Mouse (Mus musculus) kidney, embryonic 16.5 days (tissue): Measurements from ENCODE around the gene Fmo6. TPM values are rescaled to one million over a fixed set of nuclear protein-coding genes. Genes with fewer than 3 reads are reported as not detected.

Experiments
- ATAC-seq: fragments of 200-750 bp; cut with Nextera tagmentation; 2 replicates; pipeline ENCODE4 v1.8.0; 2017; ENCODE audit warnings: moderate TSS enrichment; ENCODE audit not compliant: low FRiP score, low TSS enrichment
- H3K27ac ChIP-seq: fragments of 300-500 bp; sonication (generic); 2 replicates; pipeline ENCODE4 v1.5.1; 2014; ENCODE audit warnings: low read length
- H3K27me3 ChIP-seq: fragments of 300-500 bp; sonication (generic); 2 replicates; pipeline ENCODE4 v1.6.1; 2014; ENCODE audit warnings: low read length, control low read depth, mixed read lengths; ENCODE audit not compliant: insufficient read depth
- H3K36me3 ChIP-seq: fragments of 300-500 bp; sonication (generic); 2 replicates; pipeline ENCODE4 v1.6.1; 2014; ENCODE audit warnings: low read length, control low read depth, mixed read lengths; ENCODE audit not compliant: insufficient read depth
- H3K4me1 ChIP-seq: fragments of 300-500 bp; sonication (generic); 2 replicates; pipeline ENCODE4 v1.6.1; 2014; ENCODE audit warnings: low read length, control low read depth, mixed read lengths; ENCODE audit not compliant: insufficient read depth
- H3K4me2 ChIP-seq: fragments of 300-500 bp; sonication (generic); replicated peaks from 2 replicates; pipeline ENCODE4 v1.6.1; 2014; ENCODE audit warnings: low read depth, low read length
- H3K4me3 ChIP-seq: fragments of 300-500 bp; sonication (generic); 2 replicates; pipeline ENCODE4 v1.5.1; 2014; ENCODE audit warnings: mild to moderate bottlenecking, low read length
- H3K9ac ChIP-seq: fragments of 300-500 bp; sonication (generic); replicated peaks from 2 replicates; pipeline ENCODE4 v1.6.1; 2014; ENCODE audit warnings: low read length
- H3K9me3 ChIP-seq: fragments of 300-500 bp; sonication (generic); 2 replicates; pipeline ENCODE4 v1.6.1; 2016; ENCODE audit warnings: low read length, control low read depth
- WGBS: fragments of 180-500 bp; shearing (Covaris S2); extraction: QIAGEN DNeasy Blood & Tissue Kit; methylation state at CpG from one replicate; pipeline ENCODE4 v1.1.7; 2014; 5-methylcytosine and 5-hydroxymethylcytosine counted together
- polyA plus RNA-seq: library from polyadenylated mRNA; unstranded; fragments of >200 nt; fragmentation: Nextera tagmentation; extraction: Ambion mirVana; gene quantifications from 2 replicates; pipeline ENCODE4 v1.2.1, GENCODE M21; 2015

Fmo6 gene
- polyA plus RNA-seq: 0.20 and 0.21 TPM in 2 replicates

DNA sequence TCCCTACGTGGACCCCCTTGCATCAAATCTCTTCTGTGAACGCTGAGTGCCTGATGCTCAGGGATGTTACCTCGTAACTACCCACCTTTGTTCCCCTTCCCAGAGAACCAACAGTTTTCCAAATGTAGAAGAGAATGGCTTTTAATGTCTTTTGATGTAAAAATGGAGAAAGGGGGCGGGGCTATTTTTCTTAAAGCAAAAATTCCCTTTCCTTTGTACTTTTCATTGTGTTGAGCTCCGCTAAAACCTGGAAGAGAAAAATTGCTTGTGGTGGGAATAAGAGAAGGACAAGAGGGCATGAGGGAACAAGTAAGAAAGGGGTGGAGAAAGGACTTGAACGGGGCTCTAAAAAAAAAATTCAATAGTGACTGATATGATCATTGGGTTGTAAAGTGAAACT lies at the start of gene Fmo6:
TSS of gene Fmo6 (minus strand) at position 101 of the 400 bp plus-strand sequence.
- no peaks in the 10 kb centered on the region for H3K36me3 ChIP-seq
- H3K4me2 ChIP-seq: no peak within 1 kb of the TSS
- no peaks in the 10 kb centered on the region for H3K27me3 ChIP-seq
- WGBS: 71% methylated on average over 6 of the region's 6 CpGs
- peaks cover 12% of the 10 kb centered on the region; the same call in 1 of the 2 replicates for H3K4me1 ChIP-seq
- no peak for ATAC-seq
- H3K4me3 ChIP-seq: no peak within 1 kb of the TSS
- H3K27ac ChIP-seq: peak within 1 kb of the TSS; percentile 89
- H3K9ac ChIP-seq: no peak within 1 kb of the TSS
- no peaks in the 10 kb centered on the region for H3K9me3 ChIP-seq

DNA sequence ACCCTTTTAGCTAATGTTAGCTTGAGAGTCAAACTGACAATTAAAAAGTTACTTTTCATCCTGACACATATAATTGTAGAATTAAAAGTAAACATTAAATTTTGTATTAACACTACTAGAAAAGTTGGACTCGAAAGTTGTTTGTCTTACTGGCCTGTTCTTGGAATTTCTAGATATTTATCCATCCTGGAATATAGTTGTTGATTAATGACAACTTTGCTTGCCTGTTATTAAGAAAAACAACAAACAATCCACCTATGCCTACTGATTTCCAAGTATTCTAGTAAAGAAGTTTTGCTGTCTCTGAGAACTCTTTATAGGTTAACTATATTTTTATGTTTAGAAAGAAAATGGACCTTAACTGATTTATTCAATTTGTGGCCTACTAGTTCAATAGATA lies 49.5 kb upstream of the Fmo6 start:
- Histone ChIP-seq H3K9ac (no peak overlapping the region), H3K4me3 (no peak overlapping the region), H3K4me2 (no peak overlapping the region), H3K36me3 (no peaks in the 10 kb centered on the region), H3K4me1 (no peaks in the 10 kb centered on the region), H3K9me3 (no peaks in the 10 kb centered on the region), H3K27ac (no peak overlapping the region), H3K27me3 (no peaks in the 10 kb centered on the region)
- ATAC-seq: no peak
- 76% methylated on average over 1 of the region's 1 CpGs for WGBS

DNA sequence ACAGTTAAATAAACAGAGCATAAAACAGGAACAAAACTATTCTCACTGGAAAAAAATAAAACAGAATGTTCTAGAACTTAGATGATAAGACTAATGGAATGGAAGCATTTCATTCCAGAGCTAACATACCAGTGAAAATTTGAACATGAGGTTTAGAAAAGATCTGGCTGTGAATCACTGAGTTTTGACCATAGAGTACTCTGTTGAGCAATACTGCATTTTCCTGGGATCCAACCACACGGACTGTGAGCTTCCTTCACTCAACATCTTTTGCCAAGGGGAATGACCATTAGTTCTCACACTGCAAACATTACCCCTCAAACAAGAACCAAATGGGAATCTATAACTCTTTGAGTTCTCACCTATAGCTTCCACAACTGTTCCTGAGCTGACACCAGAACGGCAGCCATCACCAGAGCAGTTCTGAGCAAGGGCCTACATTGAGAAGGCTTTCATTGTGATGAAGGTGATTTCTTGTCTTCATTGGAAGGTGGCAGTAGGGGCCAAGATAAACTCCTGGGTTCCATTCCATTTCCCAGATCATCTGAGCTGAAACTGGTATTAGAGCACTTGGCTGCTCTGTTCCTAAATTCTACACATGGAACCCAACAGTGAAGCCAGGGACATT lies 48.9 kb upstream of the Fmo6 start:
- no peaks in the 10 kb centered on the region for H3K27me3 ChIP-seq
- H3K4me1 ChIP-seq: no peaks in the 10 kb centered on the region
- H3K36me3 ChIP-seq: no peaks in the 10 kb centered on the region
- WGBS: 90% methylated on average over 2 of the region's 2 CpGs
- no peak overlapping the region for H3K4me2 ChIP-seq
- no peak for ATAC-seq
- H3K9ac ChIP-seq: no peak overlapping the region
- no peak overlapping the region for H3K4me3 ChIP-seq
- no peaks in the 10 kb centered on the region for H3K9me3 ChIP-seq
- H3K27ac ChIP-seq: no peak overlapping the region

DNA sequence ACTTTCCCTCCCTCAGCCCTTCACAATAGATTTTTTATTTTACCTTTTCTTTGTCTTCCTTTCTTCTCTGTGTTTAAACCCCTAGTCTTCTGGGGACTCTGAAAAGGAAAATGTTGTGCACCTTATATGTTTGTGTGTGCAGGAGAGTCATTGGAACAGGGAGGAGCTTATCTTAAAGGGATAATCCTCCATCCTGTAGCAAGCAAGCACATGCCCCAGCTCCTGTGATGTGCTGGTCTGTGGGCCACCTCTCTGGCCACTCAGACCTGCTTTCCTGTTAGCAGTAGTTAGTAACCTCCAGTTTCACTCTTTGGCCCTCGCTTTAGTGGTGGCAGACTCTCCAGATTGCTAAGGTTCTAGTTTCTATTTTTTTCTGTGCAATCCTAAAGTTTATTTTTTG lies 47.1 kb upstream of the Fmo6 start, which contains the start of gene Fmo3:
TSS of gene Fmo3 (minus strand) at position 101 of the 400 bp plus-strand sequence.
- H3K4me3 ChIP-seq: no peak within 1 kb of the TSS
- no peaks in the 10 kb centered on the region for H3K4me1 ChIP-seq
- no peaks in the 10 kb centered on the region for H3K9me3 ChIP-seq
- no peak within 1 kb of the TSS for H3K4me2 ChIP-seq
- 87% methylated on average over 1 of the region's 1 CpGs for WGBS
- no peaks in the 10 kb centered on the region for H3K36me3 ChIP-seq
- H3K27me3 ChIP-seq: no peaks in the 10 kb centered on the region
- ATAC-seq: no peak
- no peak within 1 kb of the TSS for H3K9ac ChIP-seq
- H3K27ac ChIP-seq: no peak within 1 kb of the TSS

DNA sequence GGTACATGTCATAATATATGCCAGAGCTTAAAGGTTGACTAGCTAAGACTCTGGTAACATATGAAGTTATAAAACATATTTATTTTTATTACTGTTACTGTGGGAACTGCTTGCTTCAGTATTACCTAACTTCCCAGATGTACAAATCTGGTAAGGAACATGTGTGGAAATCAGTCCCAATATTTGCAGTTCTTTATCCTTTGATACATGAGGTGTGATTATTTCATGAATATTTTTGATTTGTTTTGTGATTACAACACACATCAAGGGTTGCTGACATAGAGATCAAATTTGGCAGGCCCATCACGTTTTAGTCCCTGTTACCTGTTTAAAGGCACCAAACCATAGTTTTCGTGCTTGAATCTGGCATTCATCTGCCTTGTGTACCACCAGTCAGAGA lies 26.2 kb upstream of the Fmo6 start:
- H3K4me2 ChIP-seq: no peak overlapping the region
- H3K9ac ChIP-seq: no peak overlapping the region
- no peaks in the 10 kb centered on the region for H3K36me3 ChIP-seq
- H3K9me3 ChIP-seq: no peaks in the 10 kb centered on the region; the same call in 1 of the 2 replicates
- no peak overlapping the region for H3K4me3 ChIP-seq
- no peaks in the 10 kb centered on the region for H3K27me3 ChIP-seq
- no peak for ATAC-seq
- H3K27ac ChIP-seq: no peak overlapping the region
- WGBS: 69% methylated on average over 2 of the region's 2 CpGs
- H3K4me1 ChIP-seq: no peaks in the 10 kb centered on the region

DNA sequence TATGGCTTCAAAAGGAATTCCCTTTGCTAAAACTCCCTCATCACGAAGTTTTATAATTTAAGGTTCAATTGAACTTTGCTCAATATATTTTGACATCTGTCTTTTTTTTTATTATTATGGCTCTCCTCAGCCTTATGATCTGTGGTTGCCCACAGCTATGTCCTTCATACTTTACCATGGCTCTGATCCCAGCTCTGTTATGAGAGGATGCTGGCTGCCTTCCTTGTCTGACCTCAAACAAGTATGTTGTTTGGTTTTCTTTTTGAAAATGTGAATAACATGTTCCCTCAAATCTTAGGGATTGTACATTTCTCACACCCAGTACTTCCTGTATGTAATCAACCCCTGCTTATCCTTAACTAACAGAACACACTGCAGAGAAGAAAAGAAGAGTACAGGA lies 20.1 kb upstream of the Fmo6 start:
- no peaks in the 10 kb centered on the region for H3K4me1 ChIP-seq
- no peak overlapping the region for H3K27ac ChIP-seq
- 73% methylated on average over 1 of the region's 1 CpGs for WGBS
- no peak overlapping the region for H3K4me2 ChIP-seq
- H3K4me3 ChIP-seq: no peak overlapping the region
- H3K27me3 ChIP-seq: no peaks in the 10 kb centered on the region
- no peak overlapping the region for H3K9ac ChIP-seq
- H3K9me3 ChIP-seq: no peaks in the 10 kb centered on the region
- H3K36me3 ChIP-seq: no peaks in the 10 kb centered on the region
- no peak for ATAC-seq

DNA sequence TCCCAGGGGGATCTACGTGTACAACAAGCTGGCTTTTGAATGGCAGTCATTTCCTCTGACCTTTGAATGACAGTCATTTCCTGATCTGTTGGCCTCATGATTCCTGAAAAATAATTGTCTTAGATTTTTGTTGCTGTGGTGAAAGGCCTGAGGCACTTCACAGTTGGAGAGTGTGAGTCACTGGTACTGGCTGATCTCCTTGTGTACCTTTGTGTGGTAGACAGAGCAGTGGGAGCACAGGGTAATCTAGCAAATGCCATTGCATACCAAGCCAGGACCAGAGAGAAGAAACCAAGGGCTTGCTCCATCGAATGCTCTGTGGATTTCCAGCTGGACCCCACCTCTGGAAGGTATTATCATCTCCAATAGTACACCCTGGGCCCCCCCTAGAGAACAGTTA lies 15.8 kb upstream of the Fmo6 start:
- Histone ChIP-seq H3K4me2 (no peak overlapping the region), H3K4me1 (no peaks in the 10 kb centered on the region), H3K9ac (no peak overlapping the region), H3K9me3 (no peaks in the 10 kb centered on the region), H3K36me3 (no peaks in the 10 kb centered on the region), H3K27me3 (no peaks in the 10 kb centered on the region), H3K27ac (no peak overlapping the region), H3K4me3 (no peak overlapping the region)
- 58% methylated on average over 2 of the region's 2 CpGs for WGBS
- no peak for ATAC-seq

DNA sequence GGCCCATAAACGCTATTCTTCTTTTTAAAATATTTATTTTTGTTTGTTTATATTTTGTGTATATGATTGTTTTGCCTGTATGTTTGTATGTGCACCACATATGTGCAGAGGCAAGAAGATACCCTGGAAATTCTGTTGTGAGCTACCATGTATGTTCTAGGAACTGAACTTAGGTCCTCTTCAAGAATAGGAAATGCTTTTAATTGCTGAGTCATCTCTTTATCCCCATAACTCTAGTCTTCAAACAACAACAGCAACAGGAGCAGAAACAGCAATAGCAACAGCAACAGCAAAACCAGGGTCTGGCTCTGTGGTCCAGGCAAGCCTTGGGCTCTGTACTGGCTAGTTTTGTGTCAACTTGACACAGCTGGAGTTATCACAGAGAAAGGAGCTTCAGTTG lies 12.4 kb upstream of the Fmo6 start:
- Histone ChIP-seq H3K9me3 (no peaks in the 10 kb centered on the region), H3K36me3 (no peaks in the 10 kb centered on the region), H3K27ac (no peak overlapping the region), H3K4me1 (no peaks in the 10 kb centered on the region), H3K27me3 (no peaks in the 10 kb centered on the region), H3K4me3 (no peak overlapping the region), H3K9ac (no peak overlapping the region), H3K4me2 (no peak overlapping the region)
- 92% methylated on average over 1 of the region's 1 CpGs for WGBS
- no peak for ATAC-seq

DNA sequence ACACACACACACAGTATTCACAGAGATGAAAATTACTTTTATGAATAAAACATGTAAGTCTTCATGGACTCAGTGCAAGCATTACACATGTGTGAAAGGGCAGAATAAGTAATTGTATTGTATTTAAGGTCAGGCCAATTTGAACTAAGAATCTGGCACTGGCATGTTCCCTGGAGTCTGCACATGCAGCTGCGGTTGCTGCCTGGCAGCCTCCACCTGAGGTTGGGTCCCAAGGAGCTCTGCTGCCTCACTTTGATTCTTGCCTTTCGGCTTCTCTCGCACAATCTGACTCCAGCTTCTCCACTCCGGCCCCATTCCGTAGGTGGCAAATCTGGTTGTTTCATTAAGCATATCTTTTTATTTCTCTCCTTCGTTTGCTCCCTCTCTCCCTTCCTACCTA lies 10.6 kb upstream of the Fmo6 start:
- H3K9ac ChIP-seq: no peak overlapping the region
- no peak for ATAC-seq
- WGBS: 86% methylated on average over 6 of the region's 6 CpGs
- H3K4me2 ChIP-seq: no peak overlapping the region
- H3K27ac ChIP-seq: no peak overlapping the region
- H3K4me1 ChIP-seq: no peaks in the 10 kb centered on the region
- no peak overlapping the region for H3K4me3 ChIP-seq
- no peaks in the 10 kb centered on the region for H3K36me3 ChIP-seq
- H3K27me3 ChIP-seq: no peaks in the 10 kb centered on the region
- no peaks in the 10 kb centered on the region for H3K9me3 ChIP-seq

DNA sequence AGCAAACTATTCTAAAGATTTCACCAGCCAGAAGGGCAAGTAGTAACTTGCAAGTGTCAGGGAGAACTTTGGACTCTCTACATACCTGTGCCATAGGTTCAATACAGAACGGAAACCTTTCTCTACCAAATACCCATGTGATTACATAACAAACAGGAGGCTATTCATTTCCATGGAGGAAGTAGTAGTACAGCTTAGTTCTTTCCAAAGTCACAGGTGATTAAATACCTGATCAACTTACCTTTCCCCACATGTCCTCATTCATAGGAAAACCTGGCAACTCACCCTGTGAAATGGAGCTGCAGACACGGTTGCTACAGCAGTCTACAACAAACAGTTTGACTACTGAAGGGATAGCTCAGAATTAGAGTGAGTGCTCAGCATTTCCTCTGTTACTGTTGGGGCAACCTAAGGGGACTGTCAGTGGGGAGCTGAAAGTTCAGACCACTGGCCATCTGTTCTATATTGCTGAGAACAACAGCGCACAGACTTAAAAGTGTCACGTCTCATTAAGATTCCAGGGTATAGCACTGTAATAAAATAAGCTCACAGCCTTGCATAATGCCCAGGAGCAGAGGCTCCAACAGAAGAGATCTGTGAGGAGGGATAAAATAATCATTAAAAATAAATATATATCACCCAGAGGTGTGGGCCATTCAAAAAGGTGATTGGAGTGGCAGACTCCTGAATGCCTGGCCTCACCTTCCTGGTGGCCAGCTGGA lies 9.7 kb upstream of the Fmo6 start:
- no peak overlapping the region for H3K27ac ChIP-seq
- H3K36me3 ChIP-seq: no peaks in the 10 kb centered on the region
- WGBS: 43% methylated on average over 4 of the region's 4 CpGs
- no peak overlapping the region for H3K4me2 ChIP-seq
- no peaks in the 10 kb centered on the region for H3K9me3 ChIP-seq
- no peak overlapping the region for H3K9ac ChIP-seq
- H3K4me1 ChIP-seq: no peaks in the 10 kb centered on the region
- ATAC-seq: no peak
- H3K27me3 ChIP-seq: no peaks in the 10 kb centered on the region
- H3K4me3 ChIP-seq: no peak overlapping the region
